Mouse (Mus musculus): ENCODE data around the gene Rpa1.

DNA sequence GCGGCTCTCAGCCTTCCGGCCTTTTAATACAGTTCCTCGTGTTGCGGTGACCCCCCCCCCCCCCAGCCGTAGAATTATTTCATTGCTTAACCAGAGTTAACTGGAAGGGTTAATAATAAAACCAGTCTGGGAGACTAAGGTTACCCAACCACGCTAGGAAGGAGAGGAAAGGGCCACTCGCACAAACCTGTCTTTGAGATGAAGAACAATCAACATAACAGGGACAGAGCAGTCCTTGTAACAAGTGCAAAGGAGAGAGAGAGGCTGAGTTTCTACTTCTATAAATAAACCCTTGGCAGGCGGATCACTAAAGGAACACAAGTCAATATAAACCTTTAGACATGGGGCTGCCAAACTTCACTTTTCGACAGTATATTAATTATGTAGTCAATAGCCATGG lies 50.5 kb downstream of the Rpa1 start:
- TF ChIP-seq GATA1 (IDR thresholded peaks at IDR 0.05; ENCODE audit: borderline replicate concordance, low read length) (no peak), FLI1 (IDR thresholded peaks at IDR 0.05; ENCODE audit: low read length) (no peak)
